Mouse (Mus musculus): ENCODE measurements around the gene Arih2.

Gene Arih2

GRCm38 (mm10) chr9:108587571-108588180 is 61.5 kb downstream of the Arih2 start:
- DNase-seq (ENCODE audit: low spot score in 2 of 2) = peak in 1 of 2 experiments; percentile 75

GRCm38 (mm10) chr9:108579344-108579690 is 69.9 kb downstream of the Arih2 start:
- DNase-seq (ENCODE audit: low spot score in 2 of 2) = no peak

DNA sequence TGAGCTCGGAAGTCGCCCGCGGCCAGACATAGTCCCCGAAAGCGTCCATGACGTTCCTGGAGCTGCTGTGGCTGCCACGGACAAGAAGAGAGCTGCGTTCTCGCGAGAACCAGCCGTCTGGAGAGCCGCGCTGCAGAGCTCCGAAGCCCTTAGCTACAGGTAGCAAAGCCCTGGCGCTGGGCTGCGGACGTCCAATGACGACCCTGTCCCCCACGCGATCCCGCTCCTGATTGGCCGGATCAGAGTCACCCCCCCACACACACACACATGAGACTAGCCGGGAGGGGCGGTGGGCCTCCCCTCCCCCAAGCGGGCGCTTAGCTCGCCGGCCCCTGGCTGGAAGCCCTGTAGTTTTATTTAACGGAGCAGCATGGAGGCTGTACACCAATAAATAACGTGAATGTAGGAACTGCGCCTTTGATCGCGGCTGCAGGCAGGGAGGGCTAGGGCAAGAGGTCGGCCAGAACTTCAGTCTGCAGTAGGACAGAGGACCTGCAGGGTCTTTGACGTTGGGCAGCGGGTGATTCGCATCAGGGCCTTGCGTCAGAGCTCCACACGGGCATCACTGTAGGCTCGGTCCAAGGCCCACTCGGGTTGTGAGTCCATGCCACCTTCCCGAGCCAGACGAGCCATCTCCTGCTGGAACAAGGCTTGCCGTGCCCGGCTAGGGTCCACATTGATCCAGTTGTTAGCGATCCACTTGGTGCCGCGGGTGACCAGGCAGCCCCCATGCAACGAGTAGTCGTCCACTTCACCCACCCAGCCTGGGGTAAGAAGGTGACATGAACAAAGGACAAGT is 70.4 kb downstream of the Arih2 start, which contains the start of gene Wdr6:
Gene Wdr6 (minus strand): TSS at position 195 of the 799 bp plus-strand sequence.
- DNase-seq (ENCODE audit: low spot score in 2 of 2) = peak; percentile 75 to 77

- DNase-seq (ENCODE audit: low spot score in 2 of 2) = no peak
Observed at GRCm38 (mm10) chr9:108577934-108578544, 71.1 kb downstream of the Arih2 start.

GRCm38 (mm10) chr9:108577025-108577424 is 72.2 kb downstream of the Arih2 start:
- no peak for DNase-seq (ENCODE audit: low spot score in 2 of 2)

DNA sequence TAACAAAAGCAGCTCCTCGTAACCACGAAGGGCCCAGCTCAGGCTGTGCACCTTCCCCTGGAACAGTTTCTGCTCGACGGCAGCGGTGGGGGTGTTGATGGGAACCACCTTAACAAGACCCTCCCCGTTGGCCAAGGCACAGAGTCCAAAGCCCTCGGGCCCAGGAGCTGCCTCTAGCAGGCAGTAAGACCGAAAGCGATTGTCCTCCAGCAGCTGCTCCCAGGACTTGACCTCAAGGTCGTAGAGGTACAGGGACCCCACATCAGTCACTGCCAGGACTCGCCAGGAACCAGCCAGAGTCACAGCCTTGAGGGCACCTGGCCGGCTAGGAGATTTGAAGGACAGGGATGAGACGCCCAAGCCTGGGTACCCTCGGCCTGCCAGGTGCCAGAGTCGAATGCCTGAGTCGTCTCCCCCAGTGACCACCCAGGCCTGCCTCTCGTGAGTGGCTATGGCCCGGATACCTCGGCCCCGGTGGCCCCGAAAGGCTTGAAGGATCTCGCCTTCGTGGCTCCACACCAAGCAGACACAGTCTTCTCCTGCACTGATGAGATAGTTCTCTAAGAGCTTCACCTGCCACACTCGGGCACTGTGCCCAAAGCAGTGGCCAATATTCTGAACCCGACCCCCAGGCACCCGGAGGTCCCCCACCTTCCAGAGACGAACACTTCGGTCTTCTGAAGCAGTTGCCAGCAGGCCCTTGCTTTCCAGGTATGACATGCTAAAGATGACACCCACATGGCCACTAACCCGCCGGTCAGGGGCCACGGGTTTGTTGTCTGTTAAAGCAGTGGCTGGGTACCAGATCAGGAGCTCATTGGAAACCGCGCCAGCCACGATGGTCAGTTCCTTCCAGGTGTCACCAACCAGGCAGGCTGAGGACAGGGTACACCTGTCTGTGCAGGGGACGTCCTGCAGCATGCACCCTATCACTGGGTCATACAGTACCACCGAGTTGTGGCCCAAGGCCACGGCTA is 73.6 kb downstream of the Arih2 start:
- DNase-seq (ENCODE audit: low spot score in 2 of 2) = no peak

DNA sequence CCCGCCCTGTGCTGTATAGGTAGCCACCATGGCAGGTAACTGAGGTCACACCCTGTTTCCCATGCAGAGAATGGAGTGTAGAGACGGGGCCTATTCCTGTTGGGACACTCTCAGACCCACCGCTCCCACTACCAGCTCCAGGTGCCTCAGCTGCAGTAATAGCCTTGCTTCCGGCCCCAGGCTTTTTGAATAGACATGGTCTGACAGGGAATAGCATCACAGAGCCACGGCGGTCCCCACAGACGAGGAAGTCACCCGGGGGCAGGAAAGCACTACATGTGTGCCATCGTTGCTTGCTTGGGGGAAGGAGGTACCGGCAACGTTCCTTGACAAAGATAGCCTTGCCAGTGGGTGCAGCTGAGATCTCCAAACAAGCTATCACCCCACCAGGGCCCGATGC is 74.3 kb downstream of the Arih2 start:
- DNase-seq (ENCODE audit: low spot score in 2 of 2) = no peak

- DNase-seq (ENCODE audit: low spot score in 2 of 2) = no peak
Observed at GRCm38 (mm10) chr9:108573774-108574690, 75.2 kb downstream of the Arih2 start.

DNA sequence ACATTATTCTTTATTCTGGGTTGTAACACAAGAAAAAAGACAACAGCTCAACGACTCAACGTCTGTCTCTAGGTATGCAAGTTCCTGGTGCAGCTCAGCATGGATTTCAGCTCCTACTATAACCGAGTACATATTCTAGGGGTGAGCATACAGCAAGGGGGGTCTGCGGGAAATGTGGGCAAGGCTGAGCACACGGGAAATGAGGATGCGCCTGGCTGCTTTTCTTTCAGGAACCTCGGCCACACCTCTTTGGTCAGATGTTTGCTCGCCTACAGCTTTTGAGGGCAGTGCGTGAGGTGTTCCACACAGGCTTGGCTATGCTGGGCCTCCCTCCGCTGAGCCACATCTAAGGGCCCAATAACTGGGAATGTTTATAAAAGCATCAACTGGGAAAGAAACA is 76.9 kb downstream of the Arih2 start:
- DNase-seq (ENCODE audit: low spot score in 2 of 2) = no peak

- no peak for DNase-seq (ENCODE audit: low spot score in 2 of 2)
Observed at GRCm38 (mm10) chr9:108571401-108571973, 77.7 kb downstream of the Arih2 start.

DNA sequence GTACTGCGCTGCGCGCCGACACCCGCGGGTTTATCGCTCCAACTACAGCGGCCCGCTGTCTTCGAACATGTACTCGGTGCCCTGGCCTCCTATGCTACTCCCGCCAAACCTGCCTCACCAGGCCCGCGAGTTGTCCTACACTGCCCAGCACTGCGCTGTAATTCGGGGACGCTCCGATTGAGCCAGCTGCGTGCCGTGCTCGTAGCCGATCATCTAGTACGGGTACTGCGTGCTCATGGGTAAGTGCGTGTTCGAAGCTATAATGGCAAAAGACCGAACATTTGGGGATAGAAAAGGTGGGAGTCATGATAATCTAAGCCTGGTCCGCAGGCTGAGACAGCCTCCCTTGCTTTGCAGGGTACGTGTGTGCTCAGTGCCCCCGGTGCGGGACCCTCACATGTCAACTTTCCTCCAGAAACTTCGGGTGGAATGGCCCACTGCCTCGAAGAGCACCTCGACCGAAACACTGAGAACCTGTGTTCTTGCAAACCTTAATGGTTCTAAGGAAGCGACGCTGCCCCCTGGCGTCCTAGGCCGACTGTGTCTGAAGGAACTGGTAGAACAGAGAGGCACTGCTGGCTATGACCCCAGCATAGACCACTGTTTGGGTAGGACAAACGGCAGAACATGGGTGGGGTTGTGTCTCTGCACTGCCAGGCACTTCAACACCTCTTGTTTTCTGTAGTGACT is 78.8 kb downstream of the Arih2 start:
- no peak for DNase-seq (ENCODE audit: low spot score in 2 of 2)

DNA sequence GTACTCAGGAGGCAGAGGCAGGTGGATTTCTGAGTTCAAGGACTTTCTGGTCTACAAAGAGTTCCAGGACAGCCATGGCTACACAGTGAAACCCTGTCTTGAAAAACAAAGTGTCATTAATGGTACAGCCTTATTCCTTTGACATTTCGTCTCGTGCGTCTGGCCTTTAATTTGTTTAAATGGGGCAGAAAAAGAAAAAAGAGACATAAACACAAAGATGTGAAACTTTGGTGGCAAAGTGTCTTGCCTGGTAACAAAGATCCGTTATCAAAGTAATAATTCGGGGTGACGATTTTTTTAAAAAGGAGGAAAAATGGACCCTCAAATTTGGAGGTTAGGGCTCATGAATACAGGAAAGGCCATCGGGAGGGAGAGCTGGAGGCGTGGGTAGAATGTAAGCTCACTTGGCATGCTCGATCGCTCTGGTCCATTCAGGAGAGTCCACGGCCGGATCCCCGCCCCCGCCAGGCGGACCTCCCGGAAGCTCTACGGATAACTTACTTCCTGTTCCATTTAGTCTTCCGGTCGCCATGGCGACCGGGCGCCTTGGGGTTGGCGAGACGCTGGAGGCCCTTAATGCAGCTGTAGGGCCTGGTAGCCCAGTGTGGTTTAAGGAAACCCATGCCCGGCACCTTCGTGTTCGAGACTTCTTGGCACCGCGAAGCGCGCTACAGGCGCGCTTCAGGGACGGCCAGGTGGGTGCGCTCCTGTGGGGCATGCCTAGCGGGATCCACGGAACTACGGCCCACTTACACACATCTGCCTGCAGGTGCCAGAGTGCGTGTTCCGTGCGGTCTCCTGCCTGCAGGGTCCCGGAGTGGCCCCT is 79.6 kb downstream of the Arih2 start, which contains the start of gene Dalrd3:
Gene Dalrd3 (plus strand): TSS at position 506 of the 826 bp plus-strand sequence.
- peak; percentile 78 to 79 for DNase-seq (ENCODE audit: low spot score in 2 of 2)

- DNase-seq (ENCODE audit: low spot score in 2 of 2) = no peak
Observed at GRCm38 (mm10) chr9:108568511-108568921, 80.7 kb downstream of the Arih2 start.

DNA sequence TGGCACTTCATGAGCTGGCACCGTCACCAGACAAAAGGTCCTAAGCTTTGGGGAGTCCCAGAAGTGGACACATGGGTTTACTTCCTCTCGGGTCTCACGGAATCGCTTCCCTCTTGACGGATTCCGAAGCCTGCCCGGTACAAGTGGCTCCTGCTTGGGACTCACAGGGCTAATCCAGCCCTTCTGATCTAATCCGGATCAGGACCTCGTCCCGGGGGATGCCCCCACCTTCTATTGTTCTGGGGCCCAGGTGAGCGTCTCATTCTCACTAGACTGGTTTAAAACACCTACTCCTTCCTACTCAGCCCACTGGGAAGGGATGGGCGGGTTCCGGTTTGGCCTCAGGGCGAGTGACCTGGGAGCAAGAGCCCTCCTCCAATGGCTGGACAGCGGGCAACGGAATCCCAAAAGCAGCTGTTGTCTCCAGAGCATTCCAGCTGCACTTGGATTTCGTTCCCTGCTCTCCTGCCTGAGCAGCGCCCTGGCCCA is 81.2 kb downstream of the Arih2 start:
- DNase-seq (ENCODE audit: low spot score in 2 of 2) = no peak

- DNase-seq (ENCODE audit: low spot score in 2 of 2) = peak; percentile 96
Observed at GRCm38 (mm10) chr9:108566815-108567776, 82.1 kb downstream of the Arih2 start, which contains the start of gene Ndufaf3. Gene Ndufaf3, minus strand, starts transcription at chr9:108567434.

DNA sequence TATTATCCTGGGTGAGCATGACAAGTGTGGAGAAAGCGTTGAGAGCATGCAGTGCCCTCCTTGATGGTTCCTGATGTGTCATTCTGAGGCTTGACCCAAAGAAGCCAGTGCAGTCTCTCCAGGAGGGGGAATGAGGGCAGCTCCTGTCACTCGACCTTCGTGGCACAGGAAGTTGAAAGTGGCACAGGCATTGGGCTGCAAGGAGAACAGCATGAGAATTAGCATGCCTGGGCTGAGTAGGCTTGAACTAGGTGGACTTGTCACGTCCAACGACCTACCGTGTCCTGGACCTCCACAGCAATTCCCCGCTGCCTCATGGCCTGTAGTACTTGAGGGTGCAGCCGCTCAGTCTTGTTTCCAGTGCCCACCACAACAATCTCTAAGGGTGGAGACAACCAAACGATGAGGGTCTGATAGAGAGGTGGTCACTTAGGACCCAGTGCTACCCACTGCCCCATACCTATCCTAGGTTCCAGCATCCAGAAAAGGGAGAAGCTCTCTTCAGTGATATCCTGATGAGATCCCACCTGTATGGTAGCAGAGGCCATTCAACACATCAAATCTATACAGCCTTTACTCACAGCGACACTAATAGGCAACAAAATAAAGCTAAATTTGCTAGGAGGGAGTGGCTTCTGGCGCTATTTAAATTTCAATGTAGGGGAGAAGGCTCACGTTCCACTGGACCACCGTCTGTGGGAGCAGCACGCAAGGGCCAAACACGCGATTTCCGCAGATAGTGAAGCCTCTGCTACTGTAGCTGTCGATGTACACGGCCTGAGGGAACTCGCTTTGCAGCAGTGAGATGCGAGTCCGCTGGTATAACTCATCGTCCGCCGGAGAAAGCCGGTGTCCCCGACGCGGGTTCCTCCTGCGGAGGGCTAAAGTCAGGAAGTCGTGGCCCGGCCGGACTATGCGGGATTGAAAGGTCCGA is 83.0 kb downstream of the Arih2 start:
- no peak for DNase-seq (ENCODE audit: low spot score in 2 of 2)

Measured in frontal cortex, postnatal 25 days (tissue).